Mouse (Mus musculus) hematopoietic stem cell, adult 5-6 weeks (primary cell): ENCODE measurements around the gene Gm3512. TPM values are rescaled to one million over a fixed set of nuclear protein-coding genes. Genes with fewer than 3 reads are reported as not detected.
"Not testable (repeated sequence)": the region's sequence is repeated elsewhere in the genome, so short reads cannot be mapped to it uniquely, and the experiment has no call there.

ENCODE experiments used
- ATAC-seq, 2 experiments: fragments of 125-278 bp in 1 of 2; replicated peaks in 1 of 2; 2 replicates each; pipeline ENCODE4 v1.8.0; 2016 to 2017; ENCODE audit warnings: inconsistent platforms in 2 of 2, mild to moderate bottlenecking in 2 of 2, moderate number of reproducible peaks in 2 of 2, low read depth in 1 of 2, moderate TSS enrichment in 1 of 2; ENCODE audit not compliant: low FRiP score in 2 of 2, poor library complexity in 2 of 2, severe bottlenecking in 2 of 2, insufficient read depth in 1 of 2, low TSS enrichment in 1 of 2
- total RNA-seq: library from RNA; stranded (forward); fragments of 172-1452, 232-1000 nt; gene quantifications from 2 replicates; pipeline ENCODE4 v1.2.3, GENCODE M21; 2017

Gm3512 gene
- 3.8 and 8.6 TPM in 2 replicates for total RNA-seq

GRCm38 (mm10) chr14:7174483-7174971 is at the start of gene Gm3512:
TSS of gene Gm3512 (minus strand) at chr14:7174533.
- peak in 1 of 2 experiments; percentile 53; a peak in 1 of 4 replicates for ATAC-seq

GRCm38 (mm10) chr14:7200070-7200469 is 25.7 kb upstream of the Gm3512 start:
- not testable (repeated sequence) for ATAC-seq

DNA sequence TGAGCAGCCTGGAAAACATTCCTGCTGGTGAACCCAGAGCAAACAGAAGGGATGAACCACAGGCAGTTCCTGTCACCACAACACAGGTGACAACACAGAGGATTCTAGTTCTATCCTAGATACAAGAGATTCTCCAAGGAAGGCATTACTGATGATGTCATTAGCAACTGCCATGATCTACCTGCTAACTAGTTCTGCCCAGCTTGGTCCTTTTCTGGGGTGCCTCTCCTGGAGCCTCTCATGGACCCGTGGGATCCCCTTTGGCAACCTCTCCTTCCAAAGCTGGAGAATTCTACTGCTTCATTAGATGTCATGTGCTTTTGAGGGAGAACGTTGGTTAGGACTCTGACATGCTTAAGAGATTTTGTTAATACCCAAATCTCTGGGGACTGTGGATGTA is 20.1 kb upstream of the Gm3512 start, which contains the start of gene Gm16434:
Gene Gm16434 (minus strand): TSS at position 101 of the 400 bp plus-strand sequence.
- ATAC-seq, result not testable (repeated sequence)

- ATAC-seq, result not testable (repeated sequence)
Measured at GRCm38 (mm10) chr14:7125312-7125711, 49.0 kb downstream of the Gm3512 start, which contains the start of gene Gm6676. TSS of gene Gm6676 (minus strand) at chr14:7125412.

- ATAC-seq, result not testable (repeated sequence)
Measured at GRCm38 (mm10) chr14:7105124-7105802, 69.1 kb downstream of the Gm3512 start.

Other genes starting within 250 kb of the Gm3512 start
- gene Gm6356, start 200.7 kb downstream of the Gm3512 start, total RNA-seq, result not detected in 2 replicates
- 0.45 TPM in 1 of 2 replicates, not detected in the other for gene Gm10406, start 147.1 kb downstream of the Gm3512 start, total RNA-seq
- not detected in 2 replicates for gene Gm3685, start 129.6 kb downstream of the Gm3512 start, total RNA-seq
- gene Gm3696, start 73.9 kb downstream of the Gm3512 start, total RNA-seq, result 2.3 TPM in 1 of 2 replicates, not detected in the other
- gene Gm6676, start 49.1 kb downstream of the Gm3512 start, total RNA-seq, result not detected in 2 replicates
- gene Gm16434, start 20.0 kb upstream of the Gm3512 start, total RNA-seq, result not detected in 2 replicates
- not detected in 2 replicates for gene Gm3727, start 90.2 kb upstream of the Gm3512 start, total RNA-seq
- 1.7 and 5.3 TPM in 2 replicates for gene Gm3739, start 140.5 kb upstream of the Gm3512 start, total RNA-seq
- not detected in 2 replicates for gene Gm5797, start 157.9 kb upstream of the Gm3512 start, total RNA-seq
- not detected in 2 replicates for gene Gm8374, start 190.6 kb upstream of the Gm3512 start, total RNA-seq